Mouse (Mus musculus): ENCODE measurements around the gene Srpx2.

Gene Srpx2

DNA sequence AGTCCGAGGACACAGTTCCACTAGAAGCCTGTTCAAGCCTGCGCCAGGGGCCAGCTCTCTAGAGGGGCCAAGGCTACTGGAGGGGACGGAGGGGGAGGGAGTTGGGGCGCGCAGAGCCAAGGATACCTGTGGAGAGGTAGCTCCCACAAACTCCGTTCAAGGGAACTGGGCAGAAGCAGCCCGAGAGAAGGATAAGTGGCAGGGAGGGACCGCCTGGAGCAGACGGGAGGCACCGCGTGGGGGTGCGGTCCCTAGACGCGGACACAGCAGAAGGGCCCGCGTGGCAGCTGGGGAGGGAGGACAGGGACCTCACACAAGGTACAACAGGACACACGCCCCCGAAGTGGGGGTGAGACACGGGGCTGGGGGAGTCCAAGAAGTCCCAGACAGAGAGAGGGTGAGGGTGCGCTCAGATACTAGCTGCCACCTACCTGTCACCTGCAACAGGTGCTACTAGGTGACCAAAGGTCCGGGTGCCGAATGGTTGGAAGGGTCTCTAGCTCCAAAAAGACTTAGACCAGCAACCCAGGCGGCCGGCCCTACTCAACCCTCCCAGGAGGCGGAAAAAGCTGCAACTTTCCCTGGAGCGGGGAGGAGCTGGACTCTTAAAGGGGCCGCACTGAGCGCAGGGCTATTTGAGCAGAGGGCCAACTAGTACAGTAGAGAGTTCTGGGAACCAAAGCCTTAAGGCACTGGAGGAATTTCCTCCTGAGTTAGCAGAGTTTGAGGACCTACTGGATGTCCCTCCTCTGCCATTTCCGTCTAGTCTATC, 73.2 kb downstream of the Srpx2 start, which contains the start of gene Sytl4:
TSS of gene Sytl4 (minus strand) at position 582 of the 772 bp plus-strand sequence.
- Histone ChIP-seq H3K36me3 (ENCODE audit: insufficient read depth, low read length) (no peaks in the 10 kb centered on the region), H3K4me3 (replicated peaks; ENCODE audit: low read length) (peak within 1 kb of the TSS; percentile 65), H3K4me1 (replicated peaks; ENCODE audit: low read depth, low read length) (no peaks in the 10 kb centered on the region), H3K27me3 (ENCODE audit: insufficient read depth, low read length) (peaks cover 5% of the 10 kb centered on the region), H3K9me3 (ENCODE audit: low read length) (0 out of 2 replicates have a peak, but pooled peaks cover 4% of the 10 kb centered on the region)
- TF ChIP-seq NANOG (IDR thresholded peaks at IDR 0.05; ENCODE audit: borderline replicate concordance, low read length), result no peak
- TF ChIP-seq CTCF (conservative IDR thresholded peaks at IDR 0.05; ENCODE audit: low read length), result no peak
- no peak for TF ChIP-seq POU5F1 (IDR thresholded peaks at IDR 0.05; ENCODE audit: borderline replicate concordance, low read length)
